Mouse (Mus musculus): ENCODE measurements at regions not wholly inside any gene's neighbourhood (a gene's known extent, or its start where the extent isn't known, plus 50 kb on each side); places are given as distances from the start of the nearest gene placed in this dataset.

DNA sequence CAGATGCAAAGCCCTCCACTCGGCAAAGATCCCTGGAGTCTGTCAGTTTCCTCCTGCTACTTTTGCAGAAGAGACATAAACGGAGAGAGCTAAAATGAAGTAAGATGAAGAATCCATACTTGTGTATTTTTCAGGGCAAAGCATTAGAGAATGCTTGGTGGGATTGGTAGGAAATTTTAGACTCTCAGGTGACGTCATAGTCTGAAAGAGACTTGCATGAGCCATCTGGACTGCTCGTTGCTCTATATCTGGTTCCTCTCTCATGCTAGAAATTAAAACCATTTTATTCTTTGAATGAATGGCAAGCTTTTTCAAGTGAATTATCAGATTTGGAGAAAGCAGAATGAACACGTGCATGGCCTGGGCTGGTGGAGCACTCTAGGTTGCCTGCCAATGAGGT is 154.4 kb upstream of the Rnaseh2b start:
- TF ChIP-seq POLR2A (IDR thresholded peaks at IDR 0.05; ENCODE audit: borderline replicate concordance, extremely low read depth, insufficient read depth, insufficient read length), result no peak
- no peak overlapping the region for H3K4me2 ChIP-seq (replicated peaks; ENCODE audit: low read depth, low read length, severe bottlenecking)
- H3K9me3 ChIP-seq (ENCODE audit: control insufficient read depth, low read length), result peaks cover 7% of the 10 kb centered on the region
- no peak overlapping the region for H3K9ac ChIP-seq (ENCODE audit: low read depth, low read length, severe bottlenecking)
- 0 out of 2 replicates have a peak, but pooled peaks cover 3% of the 10 kb centered on the region for H3K4me1 ChIP-seq (ENCODE audit: control insufficient read depth, insufficient read depth, low read length)
- H3K36me3 ChIP-seq (ENCODE audit: control insufficient read depth, insufficient read depth, low read length), result no peaks in the 10 kb centered on the region
- no peaks in the 10 kb centered on the region for H3K27me3 ChIP-seq (ENCODE audit: control insufficient read depth, insufficient read depth, low read length)
- H3K27ac ChIP-seq (replicated peaks; ENCODE audit: low read depth, low read length), result peak overlapping the region; percentile 26; the same call in 1 of the 2 replicates
- ATAC-seq (ENCODE audit: low FRiP score, low read depth) (peak; percentile 34), DNase-seq (ENCODE audit: low spot score) (no peak)
- H3K4me3 ChIP-seq (replicated peaks; ENCODE audit: low read length), result no peak overlapping the region
- 56% methylated on average over 5 of the region's 5 CpGs for WGBS

DNA sequence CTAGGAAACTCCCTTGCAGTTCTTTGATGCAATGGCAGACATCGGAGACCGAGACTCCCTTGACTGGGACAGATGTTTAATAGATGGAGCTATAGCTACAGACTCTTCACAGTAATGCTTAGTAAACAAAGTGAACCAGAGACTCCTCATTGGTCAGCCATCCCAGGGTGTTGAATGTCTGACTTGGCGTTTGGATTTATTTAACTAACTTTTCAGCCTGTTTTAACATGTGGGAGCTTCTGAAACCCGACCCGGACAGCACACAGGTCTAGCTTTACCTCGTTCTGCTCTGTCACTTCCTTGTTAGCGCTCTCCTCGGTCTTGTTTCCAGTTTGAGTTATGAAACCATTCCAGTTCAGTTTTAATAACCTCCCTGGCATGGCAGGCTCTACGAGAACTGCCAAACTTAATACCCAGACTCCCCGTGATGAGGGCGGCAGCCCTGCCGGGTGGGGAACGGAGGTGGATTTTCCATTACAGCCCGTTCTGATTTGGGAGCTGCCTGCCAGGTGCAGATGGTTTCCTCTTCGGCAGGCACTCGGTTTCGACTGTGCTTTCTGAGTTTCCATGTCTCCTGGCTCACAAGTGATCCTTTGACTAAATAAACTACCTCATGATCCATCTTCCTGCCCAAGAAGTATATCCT is 147.9 kb upstream of the Rnaseh2b start:
- ATAC-seq (ENCODE audit: low FRiP score, low read depth) (peak; percentile 87), DNase-seq (ENCODE audit: low spot score) (peak; percentile 81)
- Histone ChIP-seq H3K9me3 (ENCODE audit: control insufficient read depth, low read length) (no peaks in the 10 kb centered on the region), H3K4me1 (ENCODE audit: control insufficient read depth, insufficient read depth, low read length) (peaks cover 14% of the 10 kb centered on the region), H3K27me3 (ENCODE audit: control insufficient read depth, insufficient read depth, low read length) (no peaks in the 10 kb centered on the region), H3K9ac (ENCODE audit: low read depth, low read length, severe bottlenecking) (no peak overlapping the region), H3K27ac (replicated peaks; ENCODE audit: low read depth, low read length) (peak overlapping the region; percentile 74), H3K4me3 (replicated peaks; ENCODE audit: low read length) (no peak overlapping the region), H3K4me2 (replicated peaks; ENCODE audit: low read depth, low read length, severe bottlenecking) (peak overlapping the region; percentile 33), H3K36me3 (ENCODE audit: control insufficient read depth, insufficient read depth, low read length) (no peaks in the 10 kb centered on the region)
- 16% methylated on average over 17 of the region's 17 CpGs for WGBS
- TF ChIP-seq POLR2A (IDR thresholded peaks at IDR 0.05; ENCODE audit: borderline replicate concordance, extremely low read depth, insufficient read depth, insufficient read length), result no peak

DNA sequence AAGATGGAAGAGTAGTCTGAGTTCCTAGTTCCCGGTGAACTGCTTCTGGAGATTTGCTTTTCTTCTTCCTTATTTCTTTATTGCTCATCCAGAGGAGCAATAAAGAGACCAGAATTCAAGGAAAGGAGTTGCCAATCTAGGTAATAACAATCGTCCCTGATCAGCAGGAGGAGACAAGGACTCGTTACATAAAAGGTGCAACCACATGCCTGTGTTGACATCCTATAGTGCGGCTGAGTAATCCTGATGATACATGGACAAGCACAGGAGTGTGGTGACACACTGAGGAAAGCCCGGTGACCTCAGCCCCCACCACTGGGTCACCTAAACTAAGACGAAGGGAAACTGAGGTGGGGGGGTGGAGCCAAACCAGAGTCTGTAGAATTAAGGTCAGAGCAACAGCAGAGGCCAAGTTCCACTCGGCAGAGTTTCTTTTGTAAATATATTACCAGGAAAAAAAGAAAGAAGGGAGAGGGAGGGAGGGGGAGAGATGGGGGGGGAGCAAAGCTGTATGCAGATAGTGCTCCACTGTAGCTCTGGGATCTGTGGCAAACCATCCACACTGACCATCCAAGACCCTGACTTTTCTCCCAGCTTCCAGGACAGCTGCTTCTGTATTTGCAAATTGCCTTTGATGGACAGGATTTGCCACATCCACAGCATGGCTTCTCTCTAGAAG is 135.2 kb upstream of the Rnaseh2b start:
- Histone ChIP-seq H3K27me3 (ENCODE audit: control insufficient read depth, insufficient read depth, low read length) (no peaks in the 10 kb centered on the region), H3K4me1 (ENCODE audit: control insufficient read depth, insufficient read depth, low read length) (peaks cover 17% of the 10 kb centered on the region), H3K4me3 (replicated peaks; ENCODE audit: low read length) (no peak overlapping the region), H3K4me2 (replicated peaks; ENCODE audit: low read depth, low read length, severe bottlenecking) (no peak overlapping the region), H3K9me3 (ENCODE audit: control insufficient read depth, low read length) (no peaks in the 10 kb centered on the region), H3K36me3 (ENCODE audit: control insufficient read depth, insufficient read depth, low read length) (no peaks in the 10 kb centered on the region), H3K27ac (replicated peaks; ENCODE audit: low read depth, low read length) (no peak overlapping the region), H3K9ac (ENCODE audit: low read depth, low read length, severe bottlenecking) (no peak overlapping the region)
- TF ChIP-seq POLR2A (IDR thresholded peaks at IDR 0.05; ENCODE audit: borderline replicate concordance, extremely low read depth, insufficient read depth, insufficient read length), result no peak
- no peak for ATAC-seq (ENCODE audit: low FRiP score, low read depth)
- 71% methylated on average over 7 of the region's 7 CpGs for WGBS
- no peak for DNase-seq (ENCODE audit: low spot score)

DNA sequence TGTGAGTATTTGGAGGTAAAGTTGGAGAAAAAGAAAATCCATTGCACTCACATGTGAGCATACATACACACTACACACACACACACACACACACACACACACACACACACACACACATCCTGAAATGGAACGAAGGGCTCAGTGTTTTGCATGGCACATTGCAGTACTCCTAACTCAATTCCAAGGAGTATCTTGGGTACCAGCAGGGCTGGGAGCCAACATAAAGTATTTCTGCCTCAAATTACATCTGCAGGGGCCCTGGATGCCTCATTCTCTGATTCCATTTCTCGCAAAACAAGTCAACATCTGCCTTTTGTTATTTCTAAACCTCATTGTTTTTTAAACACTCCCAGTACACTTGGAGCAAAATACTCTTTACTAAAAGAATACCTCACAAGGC is 132.7 kb upstream of the Rnaseh2b start:
- no peak overlapping the region; the same call in 1 of the 2 replicates for H3K27ac ChIP-seq (replicated peaks; ENCODE audit: low read depth, low read length)
- H3K4me2 ChIP-seq (replicated peaks; ENCODE audit: low read depth, low read length, severe bottlenecking), result no peak overlapping the region
- DNase-seq (ENCODE audit: low spot score), result no peak
- no peak for TF ChIP-seq POLR2A (IDR thresholded peaks at IDR 0.05; ENCODE audit: borderline replicate concordance, extremely low read depth, insufficient read depth, insufficient read length)
- 37% methylated on average over 2 of the region's 2 CpGs for WGBS
- H3K9me3 ChIP-seq (ENCODE audit: control insufficient read depth, low read length), result no peaks in the 10 kb centered on the region
- no peaks in the 10 kb centered on the region for H3K27me3 ChIP-seq (ENCODE audit: control insufficient read depth, insufficient read depth, low read length)
- no peak overlapping the region for H3K4me3 ChIP-seq (replicated peaks; ENCODE audit: low read length)
- no peak overlapping the region for H3K9ac ChIP-seq (ENCODE audit: low read depth, low read length, severe bottlenecking)
- H3K4me1 ChIP-seq (ENCODE audit: control insufficient read depth, insufficient read depth, low read length), result peaks cover 23% of the 10 kb centered on the region
- no peak for ATAC-seq (ENCODE audit: low FRiP score, low read depth)
- H3K36me3 ChIP-seq (ENCODE audit: control insufficient read depth, insufficient read depth, low read length), result no peaks in the 10 kb centered on the region

DNA sequence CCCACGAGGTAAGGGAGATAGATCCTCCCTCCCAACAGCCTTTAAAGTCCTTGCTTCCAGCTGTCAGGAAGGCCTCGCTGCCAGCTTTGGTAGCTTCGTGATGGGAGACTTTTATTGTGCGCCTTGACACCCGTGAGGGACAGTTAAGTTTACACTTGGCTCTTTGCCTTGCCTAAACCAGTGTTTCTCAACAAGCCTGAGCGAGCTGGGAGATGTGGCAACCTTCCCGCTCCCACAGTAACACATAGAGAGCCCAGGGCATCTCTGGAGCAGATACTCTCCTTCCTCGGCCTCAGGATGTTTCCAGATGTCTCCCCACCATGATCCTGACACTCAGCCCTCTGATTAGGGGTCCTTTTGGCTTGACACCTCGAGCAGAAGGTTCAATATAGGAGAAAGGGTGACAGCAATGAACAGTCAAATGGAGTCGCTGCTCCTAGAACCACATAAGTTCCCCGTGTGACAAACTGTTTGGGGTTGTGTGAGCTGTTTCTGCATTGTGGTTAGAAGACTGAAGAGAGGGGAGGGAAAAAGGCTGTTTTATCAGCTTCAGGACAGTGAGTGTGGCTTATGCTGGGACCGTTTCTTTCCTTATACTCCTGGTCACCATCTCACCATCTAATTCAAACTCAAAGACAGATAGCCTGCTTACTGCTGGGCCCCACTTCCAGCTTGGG is 129.1 kb upstream of the Rnaseh2b start:
- H3K9me3 ChIP-seq (ENCODE audit: control insufficient read depth, low read length), result no peaks in the 10 kb centered on the region
- DNase-seq (ENCODE audit: low spot score) (no peak), ATAC-seq (ENCODE audit: low FRiP score, low read depth) (no peak)
- H3K4me1 ChIP-seq (ENCODE audit: control insufficient read depth, insufficient read depth, low read length), result peaks cover 23% of the 10 kb centered on the region
- H3K36me3 ChIP-seq (ENCODE audit: control insufficient read depth, insufficient read depth, low read length), result no peaks in the 10 kb centered on the region
- TF ChIP-seq POLR2A (IDR thresholded peaks at IDR 0.05; ENCODE audit: borderline replicate concordance, extremely low read depth, insufficient read depth, insufficient read length), result no peak
- no peak overlapping the region for H3K4me2 ChIP-seq (replicated peaks; ENCODE audit: low read depth, low read length, severe bottlenecking)
- 53% methylated on average over 12 of the region's 12 CpGs for WGBS
- no peak overlapping the region for H3K27ac ChIP-seq (replicated peaks; ENCODE audit: low read depth, low read length)
- H3K4me3 ChIP-seq (replicated peaks; ENCODE audit: low read length), result no peak overlapping the region
- H3K9ac ChIP-seq (ENCODE audit: low read depth, low read length, severe bottlenecking), result no peak overlapping the region
- H3K27me3 ChIP-seq (ENCODE audit: control insufficient read depth, insufficient read depth, low read length), result no peaks in the 10 kb centered on the region
